Mouse (Mus musculus) stomach, embryonic 14.5 days (tissue): ENCODE results near the gene Gse1. TPM values are rescaled to one million over a fixed set of nuclear protein-coding genes. Genes with fewer than 3 reads are reported as not detected.
A peak's percentile ranks its signal among the peaks of the same experiment; 100 is the strongest.

Experiments
- ATAC-seq: fragments of 200-750 bp; cut with Nextera tagmentation; 2 replicates; pipeline ENCODE4 v1.8.0; 2017; ENCODE audit warnings: low read depth, moderate TSS enrichment; ENCODE audit not compliant: insufficient number of reproducible peaks, insufficient read depth, low FRiP score
- H3K27ac ChIP-seq: fragments of 300-500 bp; sonication (generic); 2 replicates; pipeline ENCODE4 v1.5.1; 2014; ENCODE audit warnings: mild to moderate bottlenecking, low read length, moderate library complexity, mixed read lengths
- H3K27me3 ChIP-seq: fragments of 300-500 bp; sonication (generic); 2 replicates; pipeline ENCODE4 v1.6.1; 2014; ENCODE audit warnings: low read length, control low read depth, mixed read lengths; ENCODE audit not compliant: control insufficient read depth, insufficient read depth
- H3K36me3 ChIP-seq: fragments of 300-500 bp; sonication (generic); 2 replicates; pipeline ENCODE4 v1.6.1; 2014; ENCODE audit warnings: mild to moderate bottlenecking, control low read depth, low read length, moderate library complexity, mixed read lengths; ENCODE audit not compliant: control insufficient read depth, insufficient read depth
- H3K4me1 ChIP-seq: fragments of 300-500 bp; sonication (generic); 2 replicates; pipeline ENCODE4 v1.6.1; 2014; ENCODE audit warnings: low read length, control low read depth, mixed read lengths; ENCODE audit not compliant: control insufficient read depth, insufficient read depth
- H3K4me2 ChIP-seq: fragments of 300-500 bp; sonication (generic); replicated peaks from 2 replicates; pipeline ENCODE4 v1.6.1; 2014; ENCODE audit warnings: low read depth, low read length, control low read depth
- H3K4me3 ChIP-seq: fragments of 300-500 bp; sonication (generic); 2 replicates; pipeline ENCODE4 v1.5.1; 2014; ENCODE audit warnings: low read depth, low read length, control low read depth
- H3K9ac ChIP-seq: fragments of 300-500 bp; sonication (generic); replicated peaks from 2 replicates; pipeline ENCODE4 v1.6.1; 2014; ENCODE audit warnings: low read depth, mild to moderate bottlenecking, control low read depth, low read length, moderate library complexity, mixed read lengths
- H3K9me3 ChIP-seq: fragments of 300-500 bp; sonication (generic); 2 replicates; pipeline ENCODE4 v1.6.1; 2016; ENCODE audit warnings: low read depth, low read length, control low read depth; ENCODE audit not compliant: control insufficient read depth
- WGBS: fragments of 180-500 bp; shearing (Covaris S2); extraction: QIAGEN DNeasy Blood & Tissue Kit; methylation state at CpG from one replicate; pipeline ENCODE4 v1.1.7; 2014; 5-methylcytosine and 5-hydroxymethylcytosine counted together
- polyA plus RNA-seq: library from polyadenylated mRNA; unstranded; fragments of >200 nt; fragmentation: Nextera tagmentation; extraction: Ambion mirVana; gene quantifications from 2 replicates; pipeline ENCODE4 v1.2.1, GENCODE M21; 2014

The Gse1 gene
- polyA plus RNA-seq, 1 experiment from 2014 or later, result 11.1 TPM

DNA sequence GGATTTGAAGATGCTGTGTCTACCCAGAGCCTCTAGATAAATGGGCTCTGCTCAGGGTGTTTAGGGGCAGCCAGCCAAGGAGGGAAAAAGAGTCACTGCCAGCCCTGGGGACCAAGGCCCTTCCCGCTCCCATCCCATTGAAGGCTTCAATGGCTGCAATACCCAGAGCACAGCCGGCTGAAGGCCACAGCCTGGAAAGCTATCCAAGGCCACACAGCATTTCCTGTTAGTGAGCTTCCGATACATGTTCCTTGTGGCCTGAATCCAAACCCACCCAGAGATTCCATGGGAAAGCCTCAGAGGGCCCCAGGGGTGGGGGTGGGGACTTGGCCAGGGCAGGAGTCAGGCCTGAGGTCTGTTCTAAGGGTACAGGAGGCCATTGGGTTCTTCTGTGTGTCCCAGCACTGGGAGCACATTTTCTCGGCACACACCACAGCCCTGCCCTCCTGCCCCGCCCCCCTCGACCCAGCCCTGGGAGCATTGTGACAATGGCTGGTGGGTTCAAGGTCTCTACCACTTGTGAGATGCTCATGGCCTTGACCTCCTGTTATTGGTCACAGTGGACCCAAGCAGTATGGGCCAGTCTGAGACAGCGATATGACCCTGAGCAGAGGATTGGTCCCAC lies 23.4 kb upstream of the Gse1 start:
- Histone ChIP-seq H3K4me1 (0 out of 2 replicates have a peak, but pooled peaks cover 3% of the 10 kb centered on the region), H3K4me3 (no peak overlapping the region), H3K36me3 (no peaks in the 10 kb centered on the region), H3K9me3 (peaks cover 3% of the 10 kb centered on the region; the same call in 1 of the 2 replicates), H3K27ac (0 out of 2 replicates have a peak overlapping the region, but pooled peaks have one; percentile 41), H3K4me2 (no peak overlapping the region), H3K9ac (no peak overlapping the region), H3K27me3 (no peaks in the 10 kb centered on the region)
- no peak for ATAC-seq
- 60% methylated on average over 7 of the region's 7 CpGs for WGBS

DNA sequence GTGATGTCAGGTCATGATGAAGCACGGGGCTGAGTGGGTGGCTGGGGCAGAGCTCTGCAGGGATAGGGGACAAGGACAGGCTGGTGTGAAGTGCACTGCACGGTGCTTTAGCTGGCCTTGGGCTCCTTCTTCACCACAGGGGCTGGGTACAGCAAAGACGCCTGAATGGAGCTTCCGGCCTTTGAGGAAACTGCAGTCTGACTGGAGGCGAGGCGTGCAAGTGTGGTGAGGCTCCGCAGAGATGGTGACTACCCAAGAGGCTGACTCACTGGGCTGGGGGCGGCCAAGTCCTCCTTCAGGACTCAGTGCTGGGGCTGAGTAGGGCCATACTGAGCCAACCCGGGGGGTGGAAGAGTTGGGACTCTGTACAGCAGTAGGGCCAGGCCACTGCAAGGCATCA lies 22.3 kb upstream of the Gse1 start:
- Histone ChIP-seq H3K36me3 (no peaks in the 10 kb centered on the region), H3K4me1 (peaks cover 12% of the 10 kb centered on the region; the same call in 1 of the 2 replicates), H3K27ac (no peak overlapping the region; the same call in 1 of the 2 replicates), H3K4me2 (no peak overlapping the region), H3K4me3 (no peak overlapping the region), H3K9ac (no peak overlapping the region), H3K27me3 (no peaks in the 10 kb centered on the region), H3K9me3 (no peaks in the 10 kb centered on the region)
- WGBS, result 83% methylated on average over 9 of the region's 9 CpGs
- ATAC-seq, result no peak

- Histone ChIP-seq H3K9ac (no peak overlapping the region), H3K27ac (no peak overlapping the region), H3K36me3 (no peaks in the 10 kb centered on the region), H3K27me3 (no peaks in the 10 kb centered on the region), H3K4me3 (no peak overlapping the region), H3K4me2 (no peak overlapping the region), H3K9me3 (no peaks in the 10 kb centered on the region), H3K4me1 (peaks cover 20% of the 10 kb centered on the region)
- no peak for ATAC-seq
- WGBS, result 81% methylated on average over 8 of the region's 8 CpGs
Measured at GRCm38 (mm10) chr8:120207364-120207763, 20.9 kb upstream of the Gse1 start.

DNA sequence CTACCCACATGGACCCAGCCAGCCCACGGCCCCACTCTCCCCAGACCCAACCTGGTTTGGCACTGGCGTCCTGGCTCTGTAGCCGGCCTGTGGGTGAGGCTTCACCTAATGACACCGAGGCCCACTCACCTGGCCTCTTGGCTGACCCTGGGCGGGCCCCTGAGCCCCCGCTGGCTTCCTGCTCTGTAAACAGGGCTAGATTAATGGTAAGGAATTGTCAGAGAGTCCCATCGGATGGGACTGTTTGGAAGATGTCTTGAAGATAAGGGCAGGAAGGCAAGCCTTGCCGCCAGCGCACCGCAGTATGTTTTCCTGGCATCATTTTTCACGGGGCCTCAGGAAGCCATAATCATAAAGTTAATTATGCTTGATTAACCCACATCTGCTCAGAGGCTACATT lies 20.1 kb upstream of the Gse1 start:
- H3K4me1 ChIP-seq, result peaks cover 20% of the 10 kb centered on the region
- H3K36me3 ChIP-seq, result no peaks in the 10 kb centered on the region
- no peak overlapping the region for H3K4me2 ChIP-seq
- H3K4me3 ChIP-seq, result no peak overlapping the region
- H3K9me3 ChIP-seq, result no peaks in the 10 kb centered on the region
- WGBS, result 24% methylated on average over 11 of the region's 11 CpGs
- no peaks in the 10 kb centered on the region for H3K27me3 ChIP-seq
- no peak overlapping the region for H3K9ac ChIP-seq
- H3K27ac ChIP-seq, result no peak overlapping the region
- ATAC-seq, result no peak

DNA sequence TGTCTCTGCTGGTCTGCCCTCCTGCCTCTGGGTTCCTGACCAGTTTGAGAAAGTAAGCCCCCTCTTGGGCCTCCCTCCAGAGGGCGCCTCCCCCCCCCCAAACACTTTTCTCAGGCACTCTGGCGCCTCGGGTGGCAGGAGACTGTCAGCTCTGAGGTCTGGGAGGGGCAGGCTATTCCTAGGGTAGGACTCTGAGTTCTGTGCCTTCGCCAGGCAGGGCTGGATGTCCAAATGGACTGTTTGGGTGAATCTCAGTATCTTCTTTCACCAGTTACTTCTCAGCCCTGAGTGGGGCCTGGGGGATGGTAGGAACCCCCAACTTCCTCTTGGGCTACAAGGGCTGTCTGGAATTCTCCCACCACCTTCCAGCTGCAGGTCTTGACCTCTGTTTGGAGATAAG lies 16.9 kb upstream of the Gse1 start:
- H3K4me3 ChIP-seq, result no peak overlapping the region
- H3K4me2 ChIP-seq, result no peak overlapping the region
- WGBS, result 13% methylated on average over 4 of the region's 4 CpGs
- H3K4me1 ChIP-seq, result peaks cover 29% of the 10 kb centered on the region
- no peak overlapping the region for H3K9ac ChIP-seq
- H3K36me3 ChIP-seq, result no peaks in the 10 kb centered on the region
- H3K27ac ChIP-seq, result no peak overlapping the region
- H3K27me3 ChIP-seq, result no peaks in the 10 kb centered on the region
- no peaks in the 10 kb centered on the region for H3K9me3 ChIP-seq
- no peak for ATAC-seq

DNA sequence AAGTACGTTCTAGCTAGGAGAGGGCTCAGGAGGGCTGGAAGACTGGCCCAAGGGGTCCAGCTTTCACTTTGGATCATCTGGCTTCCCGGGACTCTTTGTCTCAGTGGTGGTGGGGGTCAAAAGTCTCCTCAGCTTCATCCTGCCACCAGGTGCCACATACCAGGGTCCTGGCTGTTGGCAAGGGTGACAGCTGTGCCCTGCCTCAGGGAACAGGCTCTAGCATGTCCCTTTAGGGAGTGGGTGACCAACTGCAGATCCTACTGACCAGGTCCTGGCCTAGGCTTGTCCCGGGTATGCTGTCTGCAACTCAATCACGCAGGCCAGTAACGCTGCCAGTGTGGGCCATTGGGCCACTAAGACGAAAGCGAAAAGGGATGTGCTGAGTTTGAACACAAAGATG lies 15.7 kb upstream of the Gse1 start:
- Histone ChIP-seq H3K4me2 (no peak overlapping the region), H3K27ac (no peak overlapping the region), H3K4me3 (no peak overlapping the region), H3K9me3 (no peaks in the 10 kb centered on the region), H3K9ac (no peak overlapping the region), H3K27me3 (no peaks in the 10 kb centered on the region), H3K4me1 (peaks cover 41% of the 10 kb centered on the region), H3K36me3 (no peaks in the 10 kb centered on the region)
- WGBS, result 82% methylated on average over 7 of the region's 7 CpGs
- no peak for ATAC-seq

GRCm38 (mm10) chr8:120213229-120213628 lies 15.0 kb upstream of the Gse1 start:
- Histone ChIP-seq H3K27me3 (no peaks in the 10 kb centered on the region), H3K4me1 (peaks cover 44% of the 10 kb centered on the region), H3K36me3 (no peaks in the 10 kb centered on the region), H3K9me3 (no peaks in the 10 kb centered on the region), H3K4me2 (no peak overlapping the region), H3K9ac (no peak overlapping the region), H3K4me3 (no peak overlapping the region), H3K27ac (no peak overlapping the region)
- WGBS, result 87% methylated on average over 3 of the region's 3 CpGs
- ATAC-seq, result no peak

DNA sequence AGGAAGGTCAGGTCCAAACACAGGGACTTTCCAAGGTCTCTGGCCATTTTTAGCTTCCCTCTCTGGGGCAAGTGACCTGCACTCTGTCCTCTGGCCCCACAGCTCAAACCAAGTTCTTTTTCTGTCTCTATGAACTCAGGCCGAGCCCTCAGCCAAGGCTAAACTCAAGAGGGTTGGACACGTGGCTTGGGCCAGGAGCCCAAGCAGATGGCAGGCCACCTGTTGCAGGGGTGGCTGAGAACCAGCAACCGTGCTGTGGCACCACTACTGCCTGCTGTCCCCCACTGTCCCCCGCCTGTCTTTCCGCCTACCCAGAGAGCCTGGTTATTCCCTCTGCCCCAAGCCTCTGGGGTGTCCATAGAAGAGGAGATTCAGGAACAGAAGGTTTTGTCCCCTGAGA lies 14.3 kb upstream of the Gse1 start:
- H3K4me3 ChIP-seq, result no peak overlapping the region
- H3K27me3 ChIP-seq, result no peaks in the 10 kb centered on the region
- no peak for ATAC-seq
- WGBS, result 78% methylated on average over 5 of the region's 5 CpGs
- H3K4me2 ChIP-seq, result no peak overlapping the region
- H3K9me3 ChIP-seq, result no peaks in the 10 kb centered on the region
- H3K36me3 ChIP-seq, result no peaks in the 10 kb centered on the region
- H3K9ac ChIP-seq, result no peak overlapping the region
- peaks cover 44% of the 10 kb centered on the region for H3K4me1 ChIP-seq
- H3K27ac ChIP-seq, result no peak overlapping the region
